Mouse (Mus musculus) testis, adult 2 months (tissue): ENCODE data around the gene Nav2.

Experiments used
- CTCF ChIP-seq: fragments of 200-500 bp; IDR thresholded peaks from 2 replicates; pipeline ENCODE4 v1.5.1; 2012; ENCODE audit warnings: low read depth, mild to moderate bottlenecking, inconsistent platforms, low read length, moderate library complexity; ENCODE audit not compliant: control insufficient read depth, insufficient read depth, insufficient replicate concordance
- POLR2A ChIP-seq: fragments of 200-500 bp; IDR thresholded peaks from 2 replicates; pipeline ENCODE4 v1.6.1; 2012; ENCODE audit warnings: low read depth, mild to moderate bottlenecking, inconsistent platforms, low read length, moderate library complexity; ENCODE audit not compliant: control insufficient read depth

DNA sequence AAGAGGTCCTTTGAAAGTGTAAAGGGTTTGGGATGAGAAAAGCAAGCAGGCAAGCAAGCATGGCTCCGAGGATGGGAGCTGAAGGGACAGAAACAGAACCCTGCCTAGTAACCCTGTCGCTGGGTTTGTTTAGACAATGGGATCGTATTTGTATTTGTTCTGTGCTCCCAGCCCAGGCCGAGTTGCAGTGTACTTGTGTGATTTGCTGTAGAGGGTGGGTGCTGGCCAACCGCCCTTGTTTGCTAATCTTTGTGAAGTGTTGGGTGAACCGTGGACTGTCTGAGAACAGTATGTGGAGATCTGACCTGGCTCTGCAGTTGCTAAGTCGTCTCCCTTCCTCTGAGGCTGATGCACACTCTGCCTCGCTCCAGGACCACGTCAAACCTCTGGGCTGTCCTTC lies 253.6 kb downstream of the Nav2 start:
- TF ChIP-seq CTCF = no peak
- TF ChIP-seq POLR2A = no peak
